Mouse (Mus musculus) midbrain, embryonic 16.5 days (tissue): ENCODE measurements around the gene Zfp345. TPM values are rescaled to one million over a fixed set of nuclear protein-coding genes. Genes with fewer than 3 reads are reported as not detected.

Source experiments
- polyA plus RNA-seq: library from polyadenylated mRNA; unstranded; fragments of >200 nt; fragmentation: Nextera tagmentation; extraction: Ambion mirVana; gene quantifications from 2 replicates; pipeline ENCODE4 v1.2.1, GENCODE M21; 2015

Zfp345 gene
- polyA plus RNA-seq, 1 experiment from 2014 or later, result 0.08 TPM

Other genes with a start within 250 kb of the Zfp345 start
- 3.1 and 3.4 TPM in 2 replicates for gene Gm21994, start 229.5 kb downstream of the Zfp345 start, polyA plus RNA-seq
- not detected in 2 replicates for gene Gm14124, start 227.6 kb downstream of the Zfp345 start, polyA plus RNA-seq
- 0.82 and 1.3 TPM in 2 replicates for gene Gm10130, start 161.4 kb downstream of the Zfp345 start, polyA plus RNA-seq
- 14.7 and 15.7 TPM in 2 replicates for gene 3300002I08Rik, start 122.3 kb downstream of the Zfp345 start, polyA plus RNA-seq
- gene Zfp442, start 33.6 kb downstream of the Zfp345 start, polyA plus RNA-seq, result 7.5 and 8.6 TPM in 2 replicates
- gene Cst7, start 85.3 kb upstream of the Zfp345 start, polyA plus RNA-seq, result 0.44 TPM in 1 of 2 replicates, not detected in the other
- 37.3 and 38.3 TPM in 2 replicates for gene Apmap, start 123.5 kb upstream of the Zfp345 start, polyA plus RNA-seq
- gene Acss1, start 183.4 kb upstream of the Zfp345 start, polyA plus RNA-seq, result 15.6 and 20.5 TPM in 2 replicates
- 0.06 and 0.07 TPM in 2 replicates for gene Vsx1, start 204.3 kb upstream of the Zfp345 start, polyA plus RNA-seq